Mouse (Mus musculus): ENCODE measurements around the gene Pdcd6ip.
"Not testable (repeated sequence)": the region's sequence is repeated elsewhere in the genome, so short reads cannot be mapped to it uniquely, and the experiment has no call there.

Pdcd6ip gene

GRCm38 (mm10) chr9:113701441-113702160, 6.5 kb downstream of the Pdcd6ip start:
- no peak for DNase-seq (ENCODE audit: extremely low spot score, low spot score)

GRCm38 (mm10) chr9:113687461-113687860, 20.6 kb downstream of the Pdcd6ip start:
- no peak for DNase-seq (ENCODE audit: extremely low spot score, low spot score)

- no peak for DNase-seq (ENCODE audit: extremely low spot score, low spot score)
These were observed 34.3 kb downstream of the Pdcd6ip start for GRCm38 (mm10) chr9:113673721-113674120.

- DNase-seq (ENCODE audit: extremely low spot score, low spot score) = no peak
These were observed 35.7 kb downstream of the Pdcd6ip start for GRCm38 (mm10) chr9:113672352-113672751.

- DNase-seq (ENCODE audit: extremely low spot score, low spot score) = no peak
These were observed 37.3 kb downstream of the Pdcd6ip start for GRCm38 (mm10) chr9:113670857-113671106.

GRCm38 (mm10) chr9:113670105-113670856, 37.8 kb downstream of the Pdcd6ip start:
- DNase-seq (ENCODE audit: extremely low spot score, low spot score) = no peak

GRCm38 (mm10) chr9:113663476-113663875, 44.6 kb downstream of the Pdcd6ip start:
- no peak for DNase-seq (ENCODE audit: extremely low spot score, low spot score)

GRCm38 (mm10) chr9:113657837-113658236, 50.2 kb downstream of the Pdcd6ip start:
- DNase-seq (ENCODE audit: extremely low spot score, low spot score) = no peak

- no peak for DNase-seq (ENCODE audit: extremely low spot score, low spot score)
These were observed 54.5 kb downstream of the Pdcd6ip start for GRCm38 (mm10) chr9:113653571-113653970.

GRCm38 (mm10) chr9:113650787-113651186, 57.3 kb downstream of the Pdcd6ip start:
- DNase-seq (ENCODE audit: extremely low spot score, low spot score) = no peak

- not testable (repeated sequence) for DNase-seq (ENCODE audit: extremely low spot score, low spot score)
These were observed 58.8 kb downstream of the Pdcd6ip start for GRCm38 (mm10) chr9:113649211-113649610.

GRCm38 (mm10) chr9:113645837-113646169, 62.3 kb downstream of the Pdcd6ip start:
- DNase-seq (ENCODE audit: extremely low spot score, low spot score) = no peak

- peak; percentile 67 for DNase-seq (ENCODE audit: extremely low spot score, low spot score)
These were observed 62.8 kb downstream of the Pdcd6ip start for GRCm38 (mm10) chr9:113645153-113645836.

GRCm38 (mm10) chr9:113644701-113645100, 63.4 kb downstream of the Pdcd6ip start:
- no peak for DNase-seq (ENCODE audit: extremely low spot score, low spot score)

- no peak for DNase-seq (ENCODE audit: extremely low spot score, low spot score)
These were observed 64.0 kb downstream of the Pdcd6ip start for GRCm38 (mm10) chr9:113644076-113644475.

- DNase-seq (ENCODE audit: extremely low spot score, low spot score) = no peak
These were observed 64.4 kb downstream of the Pdcd6ip start for GRCm38 (mm10) chr9:113643669-113644068.

GRCm38 (mm10) chr9:113634986-113635385, 73.1 kb downstream of the Pdcd6ip start:
- DNase-seq (ENCODE audit: extremely low spot score, low spot score) = no peak

GRCm38 (mm10) chr9:113633168-113633744, 74.8 kb downstream of the Pdcd6ip start:
- DNase-seq (ENCODE audit: extremely low spot score, low spot score) = no peak

GRCm38 (mm10) chr9:113632350-113633043, 75.6 kb downstream of the Pdcd6ip start:
- no peak for DNase-seq (ENCODE audit: extremely low spot score, low spot score)

- peak; percentile 59 for DNase-seq (ENCODE audit: extremely low spot score, low spot score)
These were observed 78.4 kb downstream of the Pdcd6ip start for GRCm38 (mm10) chr9:113629632-113630031.

GRCm38 (mm10) chr9:113629191-113629590, 78.9 kb downstream of the Pdcd6ip start:
- no peak for DNase-seq (ENCODE audit: extremely low spot score, low spot score)

GRCm38 (mm10) chr9:113628780-113629179, 79.3 kb downstream of the Pdcd6ip start:
- no peak for DNase-seq (ENCODE audit: extremely low spot score, low spot score)

Measured in neural tube, embryonic 10.5 days (tissue).